ENCODE assay signal across 18 mouse cellular contexts in the genomic region with DNA sequence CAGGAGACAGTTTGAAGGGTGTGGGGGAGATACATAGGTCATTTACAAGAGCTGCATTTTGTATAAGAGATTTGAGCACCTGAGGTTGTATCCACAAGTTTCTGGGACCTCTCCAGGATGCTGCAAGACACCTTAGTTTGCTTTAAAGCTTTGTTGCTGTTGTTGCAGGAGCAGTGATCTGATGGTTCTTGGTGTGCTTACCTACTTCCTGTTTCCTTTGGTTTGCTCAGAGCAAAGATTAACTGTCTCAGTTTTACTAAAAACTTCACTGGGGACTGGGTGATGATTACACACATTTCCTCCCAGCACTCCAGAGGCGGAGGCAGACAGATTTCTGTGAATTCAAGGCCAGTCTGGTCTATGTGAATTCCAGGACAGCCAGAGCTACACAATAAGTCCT. TPM values are rescaled to one million over a fixed set of nuclear protein-coding genes. Genes with fewer than 3 reads are reported as not detected.
DNase-seq lines count a peak whose midpoint lies in the region; ATAC-seq lines count a peak whose summit lies in the region.
"Had no signal": no experiment of that assay in that cellular context is flagged by ENCODE, and none has a peak within 500 bp of the region (broad histone marks: within the 10 kb centered on the region; RNA-seq: fewer than 3 reads in every experiment).

No protein-coding gene starts in this region.

- no peaks in the 10 kb centered on the region for H3K36me3 ChIP-seq in kidney, embryonic 16.5 days (ENCODE audit: insufficient read depth, low read length)
- no peaks in the 10 kb centered on the region for H3K36me3 ChIP-seq in megakaryocyte, embryonic 14.5 days (replicated peaks; ENCODE audit: low read length)
- H3K36me3 ChIP-seq: embryonic facial prominence, embryonic 12.5 days; heart, embryonic 12.5 days; intestine, embryonic 15.5 days; limb, embryonic 10.5 days; liver, embryonic 15.5 days had no signal

- no peaks in the 10 kb centered on the region for H3K27me3 ChIP-seq in kidney, embryonic 16.5 days (ENCODE audit: insufficient read depth, low read length)
- H3K27me3 ChIP-seq in megakaryocyte, embryonic 14.5 days (replicated peaks): no peaks in the 10 kb centered on the region
- H3K27me3 ChIP-seq: embryonic facial prominence, embryonic 12.5 days; heart, embryonic 12.5 days; intestine, embryonic 15.5 days; liver, embryonic 15.5 days had no signal

- no peak overlapping the region for H3K9ac ChIP-seq in kidney, embryonic 16.5 days (replicated peaks; ENCODE audit: low read length)
- H3K9ac ChIP-seq: embryonic facial prominence, embryonic 12.5 days; heart, embryonic 12.5 days; intestine, embryonic 15.5 days; liver, embryonic 15.5 days had no signal

- peaks cover 6% of the 10 kb centered on the region for H3K4me1 ChIP-seq in kidney, embryonic 16.5 days (ENCODE audit: insufficient read depth, low read length)
- peaks cover 37% of the 10 kb centered on the region for H3K4me1 ChIP-seq in megakaryocyte, embryonic 14.5 days
- H3K4me1 ChIP-seq: embryonic facial prominence, embryonic 12.5 days had no signal

- WGBS in kidney, embryonic 16.5 days: 67% methylated on average over 1 of the region's 1 CpGs

- H3K27ac ChIP-seq in kidney, embryonic 16.5 days (ENCODE audit: low read length): no peak overlapping the region
- H3K27ac ChIP-seq: embryonic facial prominence, embryonic 12.5 days; intestine, embryonic 15.5 days; limb, embryonic 10.5 days; liver, embryonic 15.5 days had no signal

- ATAC-seq in kidney, embryonic 16.5 days (ENCODE audit: low FRiP score, low TSS enrichment): no peak
- ATAC-seq: intestine, embryonic 15.5 days had no signal

- DNase-seq in kidney, adult 8-10 months: peak; percentile 33 to 43
- peak; percentile 52 for DNase-seq in A20 (ENCODE audit: low read depth, low spot score)
- peak; percentile 64 for DNase-seq in T-cell, adult 2 months (ENCODE audit: low spot score)
- no peak for DNase-seq in lung, postnatal 25 days (ENCODE audit: low spot score)
- no peak for DNase-seq in frontal cortex, adult 2 months (ENCODE audit: extremely low spot score in 1 of 2, low spot score in 1 of 2)
- DNase-seq in ovary, postnatal 10 days (ENCODE audit: low spot score): no peak
- DNase-seq: gastrocnemius, postnatal 36 days; heart, postnatal 4 days; lung, postnatal 36 days; midbrain, embryonic 14.5 days; right cerebral cortex, postnatal 14 days had no signal

- H3K4me3 ChIP-seq in kidney, embryonic 16.5 days (ENCODE audit: low read length): no peak overlapping the region
- peak overlapping the region; percentile 54 for H3K4me3 ChIP-seq in megakaryocyte, embryonic 14.5 days (replicated peaks)
- H3K4me3 ChIP-seq: embryonic facial prominence, embryonic 12.5 days; heart, embryonic 12.5 days; intestine, embryonic 15.5 days; limb, embryonic 10.5 days; liver, embryonic 15.5 days had no signal

- no peaks in the 10 kb centered on the region for H3K9me3 ChIP-seq in kidney, embryonic 16.5 days (ENCODE audit: low read length)
- H3K9me3 ChIP-seq in megakaryocyte, embryonic 14.5 days: no peaks in the 10 kb centered on the region
- H3K9me3 ChIP-seq: embryonic facial prominence, embryonic 12.5 days; heart, embryonic 12.5 days; intestine, embryonic 15.5 days; limb, embryonic 10.5 days; liver, embryonic 15.5 days had no signal

- no peak overlapping the region for H3K4me2 ChIP-seq in kidney, embryonic 16.5 days (replicated peaks; ENCODE audit: low read depth, low read length)
- H3K4me2 ChIP-seq: embryonic facial prominence, embryonic 12.5 days; heart, embryonic 12.5 days; intestine, embryonic 15.5 days; liver, embryonic 15.5 days had no signal

RNA-seq across cellular contexts. Expression of a gene that starts 1.8 kb away (rescaled TPM):
- 81.4 and 86.2 TPM in 2 replicates for polyA plus RNA-seq in kidney, embryonic 16.5 days (2015; fragmentation: Nextera tagmentation; extraction: Ambion mirVana)
- 64.6 and 357 TPM in 2 replicates for polyA plus RNA-seq in megakaryocyte, embryonic 14.5 days (2012; ENCODE audit: insufficient read depth, low replicate concordance)
- 131 and 132 TPM in 2 replicates for polyA plus RNA-seq in frontal cortex, adult 2 months (2012; rRNA removed)

RNA-seq across cellular contexts. Expression of a gene that starts 35.4 kb away (rescaled TPM):
- 692 and 698 TPM in 2 replicates for polyA plus RNA-seq in kidney, embryonic 16.5 days (2015; fragmentation: Nextera tagmentation; extraction: Ambion mirVana)
- polyA plus RNA-seq in megakaryocyte, embryonic 14.5 days (2012; ENCODE audit: insufficient read depth, low replicate concordance): 23.8 and 24.9 TPM in 2 replicates
- 574 and 682 TPM in 2 replicates for polyA plus RNA-seq in frontal cortex, adult 2 months (2012; rRNA removed)

Comparison
In these comparisons a context has a peak if more than half of its experiments do, and no peak if none do; other contexts are left out.
1. DNase-seq: peak in kidney, adult 8-10 months (2 of 2), A20 (single experiment) and T-cell, adult 2 months (single experiment); none in lung, postnatal 25 days (single experiment), frontal cortex, adult 2 months (0 of 2) and ovary, postnatal 10 days (single experiment).
2. RNA of a gene that starts 35.4 kb away (polyA plus RNA-seq): 692 to 698 TPM in kidney, embryonic 16.5 days and 574 to 682 TPM in frontal cortex, adult 2 months; 23.8 to 24.9 TPM in megakaryocyte, embryonic 14.5 days; every median in the first group is over 10 times any median in the second.